ENCODE assay signal across 8 mouse cellular contexts in genomic region chr17:15829198-15830170, GRCm38 (mm10). TPM values are rescaled to one million over a fixed set of nuclear protein-coding genes. Genes with fewer than 3 reads are reported as not detected.
A peak's percentile ranks its signal among the peaks of the same experiment; 100 is the strongest.
DNase-seq lines count a peak whose midpoint lies in the region; ATAC-seq and TF ChIP-seq lines count a peak whose summit lies in the region.

No protein-coding gene starts in this region.

- peak overlapping the region; percentile 53 for H3K9ac ChIP-seq in kidney, embryonic 14.5 days (ENCODE audit: low read depth, low read length)
- peak overlapping the region; percentile 77 for H3K9ac ChIP-seq in heart, adult 2 months (ENCODE audit: low read depth, low read length)
- peak overlapping the region; percentile 58; the same call in 1 of the 2 replicates for H3K9ac ChIP-seq in intestine, postnatal 0 days (ENCODE audit: low read depth, low read length)
- peak overlapping the region; percentile 90 for H3K9ac ChIP-seq in neural tube, embryonic 13.5 days

- peaks cover 10% of the 10 kb centered on the region for H3K4me1 ChIP-seq in kidney, embryonic 14.5 days (ENCODE audit: control insufficient read depth, insufficient read depth, low read length)
- peaks cover 1% of the 10 kb centered on the region for H3K4me1 ChIP-seq in heart, adult 2 months (ENCODE audit: control insufficient read depth, insufficient read depth, low read length)
- no peaks in the 10 kb centered on the region; the same call in 1 of the 2 replicates for H3K4me1 ChIP-seq in intestine, postnatal 0 days (replicated peaks; ENCODE audit: control insufficient read depth, insufficient read depth, low read length)
- peaks cover 32% of the 10 kb centered on the region for H3K4me1 ChIP-seq in neural tube, embryonic 13.5 days (replicated peaks)

- WGBS in kidney, embryonic 14.5 days = 1% methylated on average over 20 of the region's 20 CpGs
- WGBS in heart, adult 2 months = 6% methylated on average over 20 of the region's 20 CpGs
- 8% methylated on average over 20 of the region's 20 CpGs for WGBS in intestine, postnatal 0 days
- under 1% methylated on average over 20 of the region's 20 CpGs for WGBS in neural tube, embryonic 13.5 days

- no peaks in the 10 kb centered on the region for H3K9me3 ChIP-seq in kidney, embryonic 14.5 days (ENCODE audit: control insufficient read depth, low read length)
- no peaks in the 10 kb centered on the region for H3K9me3 ChIP-seq in intestine, postnatal 0 days (ENCODE audit: control insufficient read depth)
- no peaks in the 10 kb centered on the region for H3K9me3 ChIP-seq in neural tube, embryonic 13.5 days

- peak overlapping the region; percentile 74 for H3K27ac ChIP-seq in kidney, embryonic 14.5 days (ENCODE audit: low read depth, low read length)
- peak overlapping the region; percentile 85 for H3K27ac ChIP-seq in heart, adult 2 months
- H3K27ac ChIP-seq in intestine, postnatal 0 days (ENCODE audit: low read depth, low read length) = peak overlapping the region; percentile 74
- H3K27ac ChIP-seq in neural tube, embryonic 13.5 days (replicated peaks) = peak overlapping the region; percentile 98

- peak; percentile 52; the same call in 1 of the 2 replicates for TF ChIP-seq EP300 in heart, adult 2 months (IDR thresholded peaks at IDR 0.05; ENCODE audit: insufficient read depth, low read depth, low read length)

- peak overlapping the region; percentile 55 for H3K4me3 ChIP-seq in kidney, embryonic 14.5 days (ENCODE audit: low read length)
- H3K4me3 ChIP-seq in heart, adult 2 months = peak overlapping the region; percentile 79
- peak overlapping the region; percentile 61 for H3K4me3 ChIP-seq in intestine, postnatal 0 days (ENCODE audit: low read depth, low read length)
- peak overlapping the region; percentile 78 for H3K4me3 ChIP-seq in neural tube, embryonic 13.5 days

- H3K36me3 ChIP-seq in kidney, embryonic 14.5 days (ENCODE audit: control insufficient read depth, insufficient read depth, low read length) = no peaks in the 10 kb centered on the region
- H3K36me3 ChIP-seq in heart, adult 2 months (ENCODE audit: control insufficient read depth, insufficient read depth, low read length) = no peaks in the 10 kb centered on the region; the same call in 1 of the 2 replicates
- H3K36me3 ChIP-seq in intestine, postnatal 0 days (ENCODE audit: control insufficient read depth, insufficient read depth) = no peaks in the 10 kb centered on the region
- no peaks in the 10 kb centered on the region for H3K36me3 ChIP-seq in neural tube, embryonic 13.5 days

- no peak for DNase-seq in kidney, adult 11 months
- DNase-seq in cerebellum, postnatal 25 days = peak; percentile 38 to 58
- DNase-seq in heart, adult 2 months = peak; percentile 64 to 65
- no peak for DNase-seq in urinary bladder, postnatal 36 days (ENCODE audit: low spot score in 2 of 2)

- H3K27me3 ChIP-seq in kidney, embryonic 14.5 days (ENCODE audit: control insufficient read depth, insufficient read depth, low read length) = peaks cover 5% of the 10 kb centered on the region; the same call in 1 of the 2 replicates
- H3K27me3 ChIP-seq in heart, adult 2 months (ENCODE audit: control insufficient read depth, insufficient read depth, low read length) = no peaks in the 10 kb centered on the region
- no peaks in the 10 kb centered on the region for H3K27me3 ChIP-seq in intestine, postnatal 0 days (replicated peaks; ENCODE audit: control insufficient read depth, insufficient read depth, low read length)
- H3K27me3 ChIP-seq in neural tube, embryonic 13.5 days = no peaks in the 10 kb centered on the region

- peaks cover 2% of the 10 kb centered on the region for H3K79me2 ChIP-seq in heart, adult 2 months (replicated peaks; ENCODE audit: control insufficient read depth, insufficient read depth, low read length)

- 0 out of 2 replicates have a peak, but pooled peaks have one; percentile 0 for ATAC-seq in kidney, embryonic 14.5 days (ENCODE audit: low FRiP score, low TSS enrichment)
- no peak for ATAC-seq in intestine, postnatal 0 days
- peak; percentile 13; the same call in 1 of the 2 replicates for ATAC-seq in neural tube, embryonic 13.5 days (ENCODE audit: low read depth)
- ATAC-seq in erythroblast, adult 5-6 weeks (replicated peaks; ENCODE audit: low FRiP score, poor library complexity, severe bottlenecking) = no peak

- H3K4me2 ChIP-seq in kidney, embryonic 14.5 days (replicated peaks; ENCODE audit: low read depth, low read length) = peak overlapping the region; percentile 79
- H3K4me2 ChIP-seq in intestine, postnatal 0 days (replicated peaks; ENCODE audit: low read depth) = peak overlapping the region; percentile 96
- peak overlapping the region; percentile 72 for H3K4me2 ChIP-seq in neural tube, embryonic 13.5 days

- TF ChIP-seq CTCF in heart, adult 2 months (IDR thresholded peaks at IDR 0.05) = 0 out of 2 replicates have a peak, but pooled peaks have one; percentile 4
- TF ChIP-seq CTCF in intestine, postnatal 0 days (IDR thresholded peaks at IDR 0.05; ENCODE audit: low read depth) = peak; percentile 18; the same call in 1 of the 2 replicates

- TF ChIP-seq POLR2A in heart, adult 2 months (IDR thresholded peaks at IDR 0.05; ENCODE audit: insufficient read depth, low read depth, low read length) = peak; percentile 20; the same call in 1 of the 2 replicates

- intact Hi-C loops in heart, adult 2 months (cut with DNase I) = loop anchor here (2.0 to 10.0 kb wide), 5 partner anchors 25 to 885 kb away; partner anchors contain the start of genes 1600012H06Rik, Chd1, Dll1 and Wdr27

RNA-seq across cellular contexts. Expression of gene Rgmb, which starts 1.4 kb away (rescaled TPM):
- polyA plus RNA-seq in kidney, embryonic 14.5 days (2014; fragmentation: Nextera tagmentation; extraction: Ambion mirVana) = 12.3 and 16.4 TPM in 2 replicates
- total RNA-seq in heart, adult 2 months (2021) = 10 to 100 TPM; 21.7 to 25.5 TPM
- 17.2 and 19.5 TPM in 2 replicates for polyA plus RNA-seq in heart, adult 2 months (2012; rRNA removed)
- polyA plus RNA-seq in intestine, postnatal 0 days (2015; fragmentation: Nextera tagmentation; extraction: Ambion mirVana) = 27.7 and 33.8 TPM in 2 replicates
- polyA plus RNA-seq in neural tube, embryonic 13.5 days (2015; fragmentation: Nextera tagmentation; extraction: Ambion mirVana) = 88.9 and 89.6 TPM in 2 replicates
- not detected in 2 replicates for total RNA-seq in erythroblast, adult 5-6 weeks (2015; ENCODE audit: low replicate concordance)
- total RNA-seq in erythroblast, adult 5-6 weeks (2017; ENCODE audit: low replicate concordance) = 0.14 and 0.51 TPM in 2 replicates

Comparison
In these comparisons a context has a peak if more than half of its experiments do, and no peak if none do; other contexts are left out.
1. ATAC-seq: peak in kidney, embryonic 14.5 days (single experiment) and neural tube, embryonic 13.5 days (single experiment); none in intestine, postnatal 0 days (single experiment) and erythroblast, adult 5-6 weeks (single experiment).
2. DNase-seq: peak in cerebellum, postnatal 25 days (2 of 2) and heart, adult 2 months (2 of 2); none in kidney, adult 11 months (single experiment) and urinary bladder, postnatal 36 days (0 of 2).
3. Peak in every context shown above with its lines, with median percentiles within 50 percentile points of each other: H3K27ac ChIP-seq, H3K4me2 ChIP-seq, H3K4me3 ChIP-seq and H3K9ac ChIP-seq.